Mouse (Mus musculus): ENCODE results near the gene Lamb2. TPM values are rescaled to one million over a fixed set of nuclear protein-coding genes. Genes with fewer than 3 reads are reported as not detected.
A peak's percentile ranks its signal among the peaks of the same experiment; 100 is the strongest.

Lamb2 gene
- total and polyA plus RNA-seq, 3 experiments = 0.58 to 0.84 TPM; not detected in 1

DNA sequence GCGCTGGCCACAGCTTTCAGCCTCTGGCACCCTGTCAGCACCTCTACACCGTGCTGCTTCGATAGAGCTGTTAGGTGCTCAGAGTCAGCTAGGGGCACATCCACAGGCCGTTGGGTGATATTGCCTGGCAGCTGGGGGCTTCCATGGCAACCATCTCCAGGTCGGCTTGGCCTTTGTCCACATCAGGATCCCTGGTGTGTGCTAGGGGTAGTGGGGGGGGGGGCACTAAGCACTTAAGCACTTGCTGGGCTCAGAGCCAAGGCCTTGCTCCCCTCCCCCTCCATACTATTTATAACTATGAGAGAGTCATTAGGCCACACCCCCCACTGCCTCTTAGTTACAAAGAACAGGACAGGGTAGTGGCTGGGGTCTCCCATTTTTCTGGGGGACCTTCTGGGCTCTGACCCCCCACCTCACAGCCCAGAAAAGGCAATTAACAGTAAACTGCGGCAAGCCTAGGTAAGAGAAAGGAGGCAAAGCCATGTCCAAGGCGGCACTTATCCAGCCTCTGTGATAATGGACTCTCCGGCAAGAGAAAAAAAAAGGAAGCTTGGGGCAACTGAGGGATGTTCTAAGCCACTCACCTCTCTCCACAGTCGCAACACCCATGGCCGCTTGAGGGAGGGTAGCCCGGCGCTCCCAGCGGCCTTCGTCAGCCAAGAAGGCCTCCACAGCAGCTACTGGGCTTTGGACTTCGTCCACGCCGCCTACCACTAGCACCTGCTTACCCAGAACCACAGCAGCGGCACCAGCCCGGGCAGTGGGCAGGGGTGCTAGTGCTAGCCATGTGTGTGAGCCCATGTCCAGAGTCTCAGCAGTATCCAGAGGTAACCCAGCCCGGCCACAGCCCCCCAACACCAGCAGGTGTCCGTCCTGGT, 29.0 kb upstream of the Lamb2 start (continued):
- TF ChIP-seq MYB (IDR thresholded peaks at IDR 0.05; ENCODE audit: low read depth, low read length) (no peak), RCOR1 (IDR thresholded peaks at IDR 0.05; ENCODE audit: low read depth, low read length) (no peak), ELF1 (IDR thresholded peaks at IDR 0.05; ENCODE audit: low read depth, low read length) (no peak), MAX (IDR thresholded peaks at IDR 0.05; ENCODE audit: low read length) (no peak)

DNA sequence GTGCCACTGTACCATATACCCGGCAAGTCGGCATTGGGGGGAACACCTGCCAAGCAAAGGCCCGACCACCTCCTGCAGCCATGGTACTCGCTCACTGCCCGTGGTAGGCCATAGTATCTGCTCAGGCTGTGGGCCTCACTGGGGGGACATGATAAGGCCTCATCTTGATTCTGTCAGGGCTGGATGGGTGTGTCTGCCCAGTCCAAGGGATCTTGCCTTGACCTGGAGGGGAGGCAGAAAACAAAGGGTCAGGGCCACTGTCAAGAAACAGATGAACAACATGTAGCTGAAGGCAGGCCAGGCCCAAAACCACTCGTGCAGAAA, 28.4 kb upstream of the Lamb2 start:
- TF ChIP-seq MAX (IDR thresholded peaks at IDR 0.05; ENCODE audit: low read length) = peak; percentile 74
- TF ChIP-seq NELFE (IDR thresholded peaks at IDR 0.05; ENCODE audit: low read depth, low read length) = 0 out of 2 replicates have a peak, but pooled peaks have one; percentile 0
- no peak for TF ChIP-seq CHD2 (IDR thresholded peaks at IDR 0.05; ENCODE audit: low read length)
- peak; percentile 53 for TF ChIP-seq TCF12 (IDR thresholded peaks at IDR 0.05; ENCODE audit: low read depth, low read length)
- peak; percentile 75; the same call in 1 of the 2 replicates for TF ChIP-seq MXI1 (IDR thresholded peaks at IDR 0.05; ENCODE audit: low read depth, low read length)
- no peak for TF ChIP-seq CTCF (IDR thresholded peaks at IDR 0.05 in 2 of 3, conservative IDR thresholded peaks at IDR 0.05 in 1 of 3; ENCODE audit: control insufficient read depth in 1 of 3, insufficient read depth in 1 of 3, low read depth in 2 of 3, low read length in 3 of 3, poor library complexity in 1 of 3, severe bottlenecking in 1 of 3)
- peak; percentile 29 for TF ChIP-seq TAL1 (IDR thresholded peaks at IDR 0.05; ENCODE audit: low read length)
- 0 out of 2 replicates have a peak, but pooled peaks have one; percentile 31 for TF ChIP-seq CHD1 (IDR thresholded peaks at IDR 0.05; ENCODE audit: low read depth, low read length)
- TF ChIP-seq ETS1 (IDR thresholded peaks at IDR 0.05; ENCODE audit: low read depth, low read length) = peak; percentile 33; the same call in 1 of the 2 replicates
- TF ChIP-seq MEF2A (IDR thresholded peaks at IDR 0.05; ENCODE audit: extremely low read depth, insufficient replicate concordance, low read depth, low read length, poor library complexity, severe bottlenecking) = no peak
- peak; percentile 49; the same call in 1 of the 2 replicates for TF ChIP-seq SIN3A (IDR thresholded peaks at IDR 0.05; ENCODE audit: low read length)
- peak; percentile 59 for TF ChIP-seq HCFC1 (IDR thresholded peaks at IDR 0.05; ENCODE audit: low read depth, low read length)
- peak; percentile 83 for TF ChIP-seq MYC (IDR thresholded peaks at IDR 0.05; ENCODE audit: low read depth, low read length)
- peak in 1 of 2 experiments; percentile 31; a peak in 1 of 4 replicates for TF ChIP-seq EP300 (IDR thresholded peaks at IDR 0.05; ENCODE audit: low read depth in 1 of 2, low read length in 2 of 2)
- no peak for TF ChIP-seq JUND (IDR thresholded peaks at IDR 0.05; ENCODE audit: low read depth, low read length)
- Histone ChIP-seq H3K79me2 (ENCODE audit: control insufficient read depth, insufficient read depth, low read length, poor library complexity) (peaks cover 5% of the 10 kb centered on the region), H3K27ac (ENCODE audit: control insufficient read depth, low read depth, low read length) (peak overlapping the region; percentile 90), H3K4me1 (ENCODE audit: control insufficient read depth in 1 of 2, insufficient read depth in 2 of 2, low read length in 2 of 2) (peaks cover 20 to 54% of the 10 kb centered on the region in 2 experiments), H3K9ac (ENCODE audit: control insufficient read depth, low read depth, low read length, poor library complexity, severe bottlenecking) (peak overlapping the region; percentile 74), H3K4me3 (ENCODE audit: control insufficient read depth in 1 of 2, insufficient read depth in 1 of 2, low read depth in 2 of 2, low read length in 2 of 2) (peak overlapping the region; percentile 69 to 80), H3K36me3 (ENCODE audit: control insufficient read depth in 1 of 2, insufficient read depth in 2 of 2, low read length in 2 of 2) (peaks cover 0 to 21% of the 10 kb centered on the region in 2 experiments; a peak in 2 of 4 replicates), H3K9me3 (replicated peaks; ENCODE audit: insufficient read depth, low read length) (no peaks in the 10 kb centered on the region), H3K27me3 (ENCODE audit: control insufficient read depth in 1 of 2, insufficient read depth in 2 of 2, low read length in 2 of 2) (no peaks in the 10 kb centered on the region)
- peak; percentile 73 for DNase-seq (ENCODE audit: low read depth, low spot score)

Measured in MEL (cell line).